Mouse (Mus musculus) intestine, embryonic 14.5 days (tissue): ENCODE results near the gene Tlx2. TPM values are rescaled to one million over a fixed set of nuclear protein-coding genes. Genes with fewer than 3 reads are reported as not detected.
A peak's percentile ranks its signal among the peaks of the same experiment; 100 is the strongest.

ENCODE experiments used
- ATAC-seq: fragments of 200-750 bp; cut with Nextera tagmentation; replicated peaks from 2 replicates; pipeline ENCODE4 v1.8.0; 2017; ENCODE audit warnings: low read depth, moderate number of reproducible peaks, moderate TSS enrichment, moderate library complexity; ENCODE audit not compliant: low FRiP score, low TSS enrichment
- DNase-seq: peaks from one replicate; pipeline ENCODE4 v3.0.0-alpha.2; 2018; ENCODE audit warnings: low spot score
- H3K27ac ChIP-seq: fragments of 300-500 bp; sonication (generic); 2 replicates; pipeline ENCODE4 v1.5.1; 2014; ENCODE audit warnings: low read depth, mild to moderate bottlenecking, control low read depth
- H3K27me3 ChIP-seq: fragments of 300-500 bp; sonication (generic); replicated peaks from 2 replicates; pipeline ENCODE4 v1.6.1; 2014; ENCODE audit warnings: low read length, control low read depth; ENCODE audit not compliant: control insufficient read depth, insufficient read depth
- H3K36me3 ChIP-seq: fragments of 300-500 bp; sonication (generic); 2 replicates; pipeline ENCODE4 v1.6.1; 2014; ENCODE audit warnings: low read length, control low read depth; ENCODE audit not compliant: control insufficient read depth, insufficient read depth
- H3K4me1 ChIP-seq: fragments of 300-500 bp; sonication (generic); replicated peaks from 2 replicates; pipeline ENCODE4 v1.6.1; 2014; ENCODE audit warnings: low read length, control low read depth, mixed read lengths; ENCODE audit not compliant: control insufficient read depth, insufficient read depth
- H3K4me2 ChIP-seq: fragments of 300-500 bp; sonication (generic); 2 replicates; pipeline ENCODE4 v1.6.1; 2014; ENCODE audit warnings: low read length
- H3K4me3 ChIP-seq: fragments of 300-500 bp; sonication (generic); 2 replicates; pipeline ENCODE4 v1.5.1; 2014; ENCODE audit warnings: low read depth, low read length, control low read depth, mixed read lengths
- H3K9ac ChIP-seq: fragments of 300-500 bp; sonication (generic); 2 replicates; pipeline ENCODE4 v1.6.1; 2014; ENCODE audit warnings: mild to moderate bottlenecking, low read length
- H3K9me3 ChIP-seq: fragments of 300-500 bp; sonication (generic); 2 replicates; pipeline ENCODE4 v1.6.1; 2016; ENCODE audit warnings: low read length, control low read depth; ENCODE audit not compliant: control insufficient read depth
- WGBS: fragments of 180-500 bp; shearing (Covaris S2); extraction: QIAGEN DNeasy Blood & Tissue Kit; methylation state at CpG from one replicate; pipeline ENCODE4 v1.1.7; 2014; 5-methylcytosine and 5-hydroxymethylcytosine counted together
- polyA plus RNA-seq: library from polyadenylated mRNA; unstranded; fragments of >200 nt; fragmentation: Nextera tagmentation; extraction: Ambion mirVana; gene quantifications from 2 replicates; pipeline ENCODE4 v1.2.1, GENCODE M21; 2014

Gene Tlx2
- polyA plus RNA-seq, 1 experiment from 2014 or later = 36.4 TPM

GRCm38 (mm10) chr6:83115011-83115671 is 45.0 kb upstream of the Tlx2 start, which contains the start of gene Mogs:
Gene Mogs (plus strand): TSS chr6:83115496.
- Histone ChIP-seq H3K4me1 (peaks cover 21% of the 10 kb centered on the region), H3K4me2 (peak within 1 kb of the TSS; percentile 95), H3K4me3 (peak within 1 kb of the TSS; percentile 79), H3K36me3 (peaks cover 46% of the 10 kb centered on the region), H3K9me3 (no peaks in the 10 kb centered on the region), H3K9ac (peak within 1 kb of the TSS; percentile 80), H3K27me3 (no peaks in the 10 kb centered on the region), H3K27ac (peak within 1 kb of the TSS; percentile 76)
- ATAC-seq (peak; percentile 88), DNase-seq (peak; percentile 92)
- under 1% methylated on average over 55 of the region's 58 CpGs for WGBS

- Histone ChIP-seq H3K4me3 (no peak overlapping the region), H3K9me3 (no peaks in the 10 kb centered on the region), H3K27me3 (no peaks in the 10 kb centered on the region), H3K4me1 (peaks cover 19% of the 10 kb centered on the region), H3K36me3 (peaks cover 16% of the 10 kb centered on the region), H3K9ac (no peak overlapping the region), H3K27ac (no peak overlapping the region), H3K4me2 (no peak overlapping the region)
- DNase-seq (no peak), ATAC-seq (no peak)
- WGBS = 87% methylated on average over 4 of the region's 4 CpGs
Measured at GRCm38 (mm10) chr6:83111510-83112136, 41.5 kb upstream of the Tlx2 start.

GRCm38 (mm10) chr6:83108762-83109668 is 38.9 kb upstream of the Tlx2 start, which contains the start of gene Mrpl53:
Gene Mrpl53 (plus strand): TSS chr6:83109040.
- Histone ChIP-seq H3K27ac (peak within 1 kb of the TSS; percentile 77), H3K4me1 (peaks cover 6% of the 10 kb centered on the region), H3K9me3 (no peaks in the 10 kb centered on the region), H3K4me2 (peak within 1 kb of the TSS; percentile 85), H3K36me3 (peaks cover 15% of the 10 kb centered on the region), H3K4me3 (peak within 1 kb of the TSS; percentile 99), H3K9ac (peak within 1 kb of the TSS; percentile 84), H3K27me3 (no peaks in the 10 kb centered on the region)
- peak; percentile 90 for DNase-seq
- ATAC-seq = peak; percentile 88
- under 1% methylated on average over 75 of the region's 76 CpGs for WGBS

GRCm38 (mm10) chr6:83107566-83108400 is 37.7 kb upstream of the Tlx2 start:
- Histone ChIP-seq H3K27me3 (no peaks in the 10 kb centered on the region), H3K4me1 (peaks cover 9% of the 10 kb centered on the region), H3K9me3 (no peaks in the 10 kb centered on the region), H3K36me3 (peaks cover 15% of the 10 kb centered on the region), H3K9ac (no peak overlapping the region), H3K4me2 (peak overlapping the region; percentile 85), H3K4me3 (peak overlapping the region; percentile 99), H3K27ac (0 out of 2 replicates have a peak overlapping the region, but pooled peaks have one; percentile 77)
- DNase-seq = peak; percentile 87
- WGBS = 38% methylated on average over 13 of the region's 13 CpGs
- ATAC-seq = 0 out of 2 replicates have a peak, but pooled peaks have one; percentile 12

GRCm38 (mm10) chr6:83104158-83104557 is 34.1 kb upstream of the Tlx2 start:
- H3K4me3 ChIP-seq = no peak overlapping the region
- ATAC-seq = no peak
- 82% methylated on average over 4 of the region's 4 CpGs for WGBS

GRCm38 (mm10) chr6:83103130-83103650 is 33.1 kb upstream of the Tlx2 start:
- Histone ChIP-seq H3K27me3 (no peaks in the 10 kb centered on the region), H3K4me1 (peaks cover 13% of the 10 kb centered on the region), H3K9me3 (no peaks in the 10 kb centered on the region), H3K9ac (no peak overlapping the region), H3K27ac (no peak overlapping the region), H3K36me3 (no peaks in the 10 kb centered on the region), H3K4me2 (peak overlapping the region; percentile 100; the same call in 1 of the 2 replicates), H3K4me3 (no peak overlapping the region)
- WGBS = 48% methylated on average over 11 of the region's 11 CpGs
- ATAC-seq (no peak), DNase-seq (no peak)

More at GRCm38 (mm10) chr6:83104158-83104557, 34.1 kb upstream of the Tlx2 start:
- no peak for DNase-seq
- Histone ChIP-seq H3K36me3 (no peaks in the 10 kb centered on the region), H3K9me3 (no peaks in the 10 kb centered on the region), H3K27ac (no peak overlapping the region), H3K9ac (no peak overlapping the region), H3K4me2 (no peak overlapping the region), H3K27me3 (no peaks in the 10 kb centered on the region), H3K4me1 (peaks cover 13% of the 10 kb centered on the region)

GRCm38 (mm10) chr6:83101688-83102556 is 31.8 kb upstream of the Tlx2 start:
- H3K4me2 ChIP-seq = peak overlapping the region; percentile 100
- H3K36me3 ChIP-seq = no peaks in the 10 kb centered on the region
- H3K9ac ChIP-seq = peak overlapping the region; percentile 78
- WGBS = under 1% methylated on average over 69 of the region's 74 CpGs
- no peaks in the 10 kb centered on the region for H3K27me3 ChIP-seq
- DNase-seq (peak; percentile 90), ATAC-seq (peak; percentile 84)
- H3K4me1 ChIP-seq = peaks cover 13% of the 10 kb centered on the region
- peak overlapping the region; percentile 77 for H3K27ac ChIP-seq
- no peaks in the 10 kb centered on the region for H3K9me3 ChIP-seq
- peak overlapping the region; percentile 79 for H3K4me3 ChIP-seq
